Mouse (Mus musculus) kidney, postnatal 36 days (tissue): ENCODE data around the gene Aldh4a1.

ENCODE experiments used
- DNase-seq, 2 experiments: peaks; one replicate each; pipeline ENCODE4 v3.0.0; 2021 to 2022; ENCODE audit warnings: mixed read lengths in 2 of 2

Aldh4a1 gene

DNA sequence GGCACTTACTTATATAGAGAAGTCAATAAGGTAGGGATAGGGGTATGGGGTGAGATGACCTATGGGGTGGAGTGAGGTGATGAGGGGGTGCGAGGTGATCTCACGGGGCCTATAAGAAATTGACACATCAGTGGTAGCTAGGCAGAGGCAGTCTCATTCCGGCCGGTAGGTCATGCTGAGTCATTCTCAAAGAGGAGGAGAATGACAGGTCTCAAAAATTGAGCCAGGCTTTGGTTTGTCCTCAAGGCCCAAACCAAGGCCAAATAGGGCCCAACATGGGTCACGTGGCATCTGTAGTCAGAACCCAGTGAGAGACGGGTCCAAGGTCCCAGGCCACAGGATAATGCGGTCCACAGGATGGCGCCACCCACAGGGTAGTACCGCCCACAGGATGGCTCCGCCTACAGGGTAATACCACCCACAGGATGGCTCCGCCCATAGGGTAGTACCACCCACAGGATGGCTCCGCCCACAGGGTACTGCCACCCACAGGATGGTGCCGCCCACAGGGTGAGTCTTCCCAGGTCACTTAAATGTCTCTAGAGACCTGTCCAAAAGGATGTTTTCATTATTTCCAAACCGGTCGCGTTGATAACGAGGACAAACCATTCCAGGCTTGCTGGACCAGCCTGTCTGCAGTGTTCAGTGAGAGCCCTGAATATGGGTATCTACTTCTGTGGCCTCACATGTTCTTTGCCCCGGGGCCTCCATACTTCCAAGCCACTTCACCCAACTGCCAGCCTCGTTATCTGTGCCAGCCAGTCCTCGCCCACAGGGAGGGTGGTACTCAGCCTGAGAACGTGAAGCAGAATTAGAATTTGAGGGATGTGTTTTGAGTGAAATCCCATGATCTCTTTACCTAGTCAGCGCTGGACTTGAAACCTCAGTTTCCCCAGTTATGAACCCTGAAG, 61.3 kb downstream of the Aldh4a1 start:
- peak; percentile 12 to 52 for DNase-seq

DNA sequence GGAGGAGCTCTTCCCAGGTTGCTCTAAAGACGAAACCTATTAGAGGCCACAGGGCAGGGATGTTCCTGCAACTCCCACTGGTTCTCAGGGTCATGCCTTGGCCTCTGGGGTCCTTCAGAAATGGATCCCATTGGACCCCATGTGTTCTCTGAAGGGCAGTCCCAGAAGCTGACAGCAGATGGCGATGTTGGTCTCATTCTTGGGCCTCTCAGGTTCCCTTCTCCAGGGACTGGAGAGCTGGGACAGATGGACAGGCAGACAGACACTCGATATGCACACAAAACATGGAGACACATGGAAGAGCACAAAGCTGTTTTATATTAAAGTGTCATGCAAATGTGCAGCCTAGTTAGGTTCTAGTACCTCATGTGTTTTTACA, 62.0 kb downstream of the Aldh4a1 start:
- DNase-seq: peak; percentile 39 to 81

DNA sequence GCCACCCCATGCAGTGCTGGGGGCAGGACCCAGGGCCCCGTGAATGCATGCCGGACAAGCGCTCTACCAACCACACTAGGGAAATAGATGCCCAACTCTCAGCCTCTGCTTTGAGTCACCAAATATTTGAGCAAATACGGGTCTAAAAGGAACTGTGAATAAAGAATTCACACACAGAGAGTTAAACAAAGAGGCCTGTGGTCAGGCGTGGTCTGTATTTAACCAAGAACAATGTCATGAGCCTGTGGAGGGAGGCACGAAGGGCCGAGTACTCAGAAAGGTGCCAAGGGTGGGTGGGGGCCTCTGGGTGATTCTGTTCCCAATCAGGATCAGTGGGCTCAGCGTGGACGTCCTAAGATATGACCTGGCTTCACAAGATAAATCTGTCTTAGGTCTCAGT, 65.4 kb downstream of the Aldh4a1 start:
- no peak for DNase-seq

DNA sequence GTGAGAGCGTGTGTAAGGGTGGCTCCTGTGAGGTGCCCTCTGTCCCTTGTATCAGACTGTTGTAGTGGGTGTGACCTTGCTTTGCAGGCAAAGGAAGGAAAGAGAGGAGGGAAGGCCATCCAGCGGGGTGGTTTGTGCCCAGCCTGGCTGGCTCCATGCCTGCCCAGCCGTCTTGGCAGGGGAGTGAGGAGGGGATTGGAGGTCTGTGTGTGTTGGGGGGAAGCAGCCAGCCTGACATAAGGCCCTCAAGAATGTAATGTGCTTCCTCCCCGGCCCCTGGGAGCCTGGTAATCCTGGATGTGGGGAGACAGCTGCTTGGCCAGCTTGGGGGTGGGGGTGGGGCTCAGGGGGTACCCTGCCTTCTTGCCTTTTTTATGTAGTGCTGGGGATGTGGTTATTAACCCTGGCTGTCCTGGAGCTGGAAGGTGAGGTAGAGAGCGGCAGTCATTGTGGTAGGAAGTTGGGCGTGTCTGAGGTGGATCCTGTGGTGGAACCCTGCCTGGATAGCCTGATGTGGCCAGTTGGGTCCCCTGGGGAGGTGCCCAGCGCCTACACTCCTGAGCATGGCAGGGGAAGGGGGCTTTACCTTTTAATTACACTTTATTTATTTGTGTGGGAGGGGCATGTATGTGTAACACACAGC, 67.1 kb downstream of the Aldh4a1 start:
- no peak for DNase-seq

DNA sequence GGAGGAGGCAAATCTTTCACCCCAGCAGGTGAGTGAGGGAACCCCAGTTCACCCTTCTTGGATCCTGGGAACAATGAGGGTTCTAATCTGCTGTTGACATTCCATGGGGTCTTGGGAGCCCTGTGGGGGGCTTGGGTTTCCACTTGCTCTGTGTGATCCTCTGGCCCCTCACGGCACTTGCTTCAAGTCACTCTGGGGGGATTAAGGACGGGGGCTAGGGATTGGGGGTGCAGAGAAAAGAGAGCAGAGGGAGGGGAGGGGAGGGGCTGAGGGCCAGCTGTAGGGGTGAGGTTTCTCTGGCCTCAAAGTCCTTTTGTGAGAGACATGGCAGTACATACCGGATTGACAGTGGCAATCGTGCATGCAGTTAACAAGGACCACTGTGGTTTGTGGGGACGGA, 70.6 kb downstream of the Aldh4a1 start:
- DNase-seq: no peak

DNA sequence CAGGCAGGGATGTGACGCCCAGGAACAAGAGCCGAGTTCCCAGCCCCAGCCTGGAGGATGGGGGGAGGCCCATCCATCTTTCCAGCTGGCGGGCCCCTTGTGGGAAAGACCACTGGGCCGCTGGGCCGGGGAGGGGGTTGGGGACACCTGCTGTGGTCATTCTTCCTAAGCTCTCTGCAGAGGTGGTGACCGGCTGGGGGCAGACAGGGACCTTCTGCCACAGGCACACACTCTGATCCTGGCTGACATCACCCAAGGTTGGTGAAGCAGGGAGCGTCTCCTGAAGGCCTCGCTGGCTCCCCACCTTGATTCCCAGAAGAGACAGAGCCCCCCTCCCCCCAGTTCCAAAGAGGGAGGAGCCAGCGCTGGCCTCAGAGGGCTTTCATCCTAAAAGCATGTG, 75.1 kb downstream of the Aldh4a1 start:
- DNase-seq: no peak

DNA sequence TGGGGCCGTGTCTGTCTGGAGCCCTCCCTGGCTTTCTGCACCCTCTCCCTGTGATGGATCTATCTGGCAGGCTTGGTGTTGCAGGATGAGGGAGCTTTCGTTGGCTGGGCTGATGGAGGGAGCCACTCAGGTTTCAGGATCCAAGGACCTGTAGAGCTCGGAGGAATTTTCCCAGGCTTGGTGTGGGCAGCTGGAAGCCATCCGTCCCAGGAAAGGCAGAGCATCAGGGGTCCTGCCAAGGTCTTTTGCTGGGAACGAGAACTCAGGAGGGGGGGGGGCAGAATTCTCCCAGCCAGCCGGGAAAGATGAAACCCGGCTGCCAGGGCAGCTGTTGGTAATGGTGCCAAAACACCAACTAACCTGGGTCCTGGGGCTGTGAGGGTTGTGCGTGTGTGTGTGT, 75.9 kb downstream of the Aldh4a1 start:
- DNase-seq: no peak
